Mouse (Mus musculus) forebrain, embryonic 11.5 days (tissue): ENCODE data around the gene Dcaf4. TPM values are rescaled to one million over a fixed set of nuclear protein-coding genes. Genes with fewer than 3 reads are reported as not detected.

Experiments used
- ATAC-seq: fragments of 200-750 bp; cut with Nextera tagmentation; replicated peaks from 2 replicates; pipeline ENCODE4 v1.8.0; 2017; ENCODE audit warnings: moderate TSS enrichment; ENCODE audit not compliant: low FRiP score
- DNase-seq: peaks from one replicate; pipeline ENCODE4 v3.0.0-alpha.2; 2017; ENCODE audit warnings: low spot score
- H3K27ac ChIP-seq: fragments of 300-500 bp; sonication (generic); 2 replicates; pipeline ENCODE4 v1.5.1; 2014; ENCODE audit warnings: low read depth, low read length
- H3K27me3 ChIP-seq: fragments of 300-500 bp; sonication (generic); 2 replicates; pipeline ENCODE4 v1.6.1; 2014; ENCODE audit warnings: mild to moderate bottlenecking, low read length, mixed read lengths; ENCODE audit not compliant: control insufficient read depth, insufficient read depth
- H3K36me3 ChIP-seq: fragments of 300-500 bp; sonication (generic); 2 replicates; pipeline ENCODE4 v1.6.1; 2014; ENCODE audit warnings: mild to moderate bottlenecking, low read length, moderate library complexity, mixed read lengths; ENCODE audit not compliant: control insufficient read depth, insufficient read depth
- H3K4me1 ChIP-seq: fragments of 300-500 bp; sonication (generic); replicated peaks from 2 replicates; pipeline ENCODE4 v1.6.1; 2014; ENCODE audit warnings: low read length, mixed read lengths; ENCODE audit not compliant: control insufficient read depth, insufficient read depth
- H3K4me2 ChIP-seq: fragments of 300-500 bp; sonication (generic); 2 replicates; pipeline ENCODE4 v1.6.1; 2014; ENCODE audit warnings: low read depth, mild to moderate bottlenecking, low read length, moderate library complexity, mixed read lengths; ENCODE audit not compliant: severe bottlenecking
- H3K4me3 ChIP-seq: fragments of 300-500 bp; sonication (generic); 2 replicates; pipeline ENCODE4 v1.5.1; 2014; ENCODE audit warnings: low read depth, low read length
- H3K9ac ChIP-seq: fragments of 300-500 bp; sonication (generic); 2 replicates; pipeline ENCODE4 v1.6.1; 2014; ENCODE audit warnings: low read length
- H3K9me3 ChIP-seq: fragments of 300-500 bp; sonication (generic); 2 replicates; pipeline ENCODE4 v1.6.1; 2016; ENCODE audit warnings: low read length, mixed read lengths; ENCODE audit not compliant: control insufficient read depth
- WGBS: fragments of 180-500 bp; shearing (Covaris S2); extraction: QIAGEN DNeasy Blood & Tissue Kit; methylation state at CpG from one replicate; pipeline ENCODE4 v1.1.7; 2014; 5-methylcytosine and 5-hydroxymethylcytosine counted together
- polyA plus RNA-seq: library from polyadenylated mRNA; unstranded; fragments of >200 nt; fragmentation: Nextera tagmentation; extraction: Ambion mirVana; gene quantifications from 2 replicates; pipeline ENCODE4 v1.2.1, GENCODE M21; 2014

Dcaf4 gene
- polyA plus RNA-seq, 1 experiment from 2014 or later, result 24.4 TPM

DNA sequence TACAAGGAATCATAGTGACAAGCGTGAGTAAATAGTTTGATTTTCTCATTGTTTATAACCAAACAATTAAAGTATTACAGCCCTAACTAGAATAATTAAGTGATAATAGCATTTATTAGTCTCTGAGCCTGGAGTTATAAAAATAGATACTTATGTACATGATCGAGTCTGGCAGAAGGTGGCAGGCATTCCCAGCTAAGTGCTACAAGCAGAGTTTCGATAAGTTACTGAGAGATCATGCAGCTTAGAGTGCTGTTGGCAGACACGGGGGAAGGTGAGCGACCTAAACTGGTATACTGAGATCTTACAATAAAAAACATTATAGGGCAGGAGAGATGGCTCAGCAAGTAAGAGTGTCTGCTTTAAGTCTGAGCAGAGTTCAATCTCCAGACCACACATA lies 36.6 kb upstream of the Dcaf4 start:
- WGBS, result 77% methylated on average over 5 of the region's 5 CpGs
- Histone ChIP-seq H3K27me3 (peaks cover 10% of the 10 kb centered on the region; the same call in 1 of the 2 replicates), H3K9ac (no peak overlapping the region)

DNA sequence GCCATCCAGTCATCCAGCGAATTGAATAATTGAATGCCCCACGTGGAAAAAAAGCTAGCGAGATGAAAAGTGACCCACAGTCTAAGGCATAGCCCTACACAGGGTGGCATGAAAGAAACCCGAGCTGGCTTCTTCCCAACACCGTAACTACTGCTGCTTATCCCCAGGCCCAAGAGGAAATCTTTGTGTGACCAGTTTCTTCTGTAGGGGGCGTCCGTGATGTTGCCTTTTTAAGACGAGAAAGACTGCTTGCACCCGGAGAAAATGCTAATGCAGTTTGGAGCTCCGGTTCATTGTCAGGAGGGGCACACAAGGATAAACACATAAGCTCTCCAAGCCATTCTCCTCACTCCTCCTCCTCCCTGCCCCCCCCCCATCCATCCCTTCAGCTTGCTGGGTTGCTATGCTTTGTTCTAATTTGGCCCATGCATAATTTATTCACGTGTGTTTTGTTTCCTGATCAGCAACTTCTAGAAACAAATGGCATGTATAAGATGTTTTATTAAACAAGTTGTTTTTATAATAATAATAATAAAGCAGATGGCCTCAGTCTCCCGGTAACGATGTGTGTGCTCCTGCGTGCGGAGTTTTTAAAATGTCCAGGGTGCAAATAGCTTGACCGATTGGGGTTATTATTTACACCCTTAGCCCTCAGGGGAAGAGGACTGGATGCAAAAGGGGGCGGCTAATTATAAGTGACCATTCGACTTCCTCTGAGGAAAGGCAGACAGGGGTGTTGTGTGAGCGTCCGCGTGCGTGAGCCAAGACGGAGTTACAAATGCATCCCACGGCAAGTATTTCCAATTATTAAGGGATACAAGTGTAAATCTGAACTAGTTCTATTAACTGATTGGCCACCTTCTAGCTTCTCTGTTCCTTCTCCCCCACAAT lies 35.2 kb upstream of the Dcaf4 start:
- no peak for ATAC-seq
- no peak overlapping the region for H3K27ac ChIP-seq
- peak; percentile 59 for DNase-seq
- peaks cover 12% of the 10 kb centered on the region for H3K4me1 ChIP-seq
- peak overlapping the region; percentile 20; the same call in 1 of the 2 replicates for H3K9ac ChIP-seq
- no peaks in the 10 kb centered on the region for H3K9me3 ChIP-seq
- H3K36me3 ChIP-seq, result no peaks in the 10 kb centered on the region
- H3K4me3 ChIP-seq, result peak overlapping the region; percentile 65
- H3K4me2 ChIP-seq, result peak overlapping the region; percentile 99
- peaks cover 13% of the 10 kb centered on the region; the same call in 1 of the 2 replicates for H3K27me3 ChIP-seq
- 1% methylated on average over 24 of the region's 24 CpGs for WGBS

More for the DNA sequence above, 36.6 kb upstream of the Dcaf4 start:
- Histone ChIP-seq H3K27ac (no peak overlapping the region), H3K4me1 (peaks cover 9% of the 10 kb centered on the region), H3K4me2 (no peak overlapping the region), H3K36me3 (no peaks in the 10 kb centered on the region), H3K4me3 (no peak overlapping the region), H3K9me3 (no peaks in the 10 kb centered on the region)
- no peak for DNase-seq
- ATAC-seq, result no peak

DNA sequence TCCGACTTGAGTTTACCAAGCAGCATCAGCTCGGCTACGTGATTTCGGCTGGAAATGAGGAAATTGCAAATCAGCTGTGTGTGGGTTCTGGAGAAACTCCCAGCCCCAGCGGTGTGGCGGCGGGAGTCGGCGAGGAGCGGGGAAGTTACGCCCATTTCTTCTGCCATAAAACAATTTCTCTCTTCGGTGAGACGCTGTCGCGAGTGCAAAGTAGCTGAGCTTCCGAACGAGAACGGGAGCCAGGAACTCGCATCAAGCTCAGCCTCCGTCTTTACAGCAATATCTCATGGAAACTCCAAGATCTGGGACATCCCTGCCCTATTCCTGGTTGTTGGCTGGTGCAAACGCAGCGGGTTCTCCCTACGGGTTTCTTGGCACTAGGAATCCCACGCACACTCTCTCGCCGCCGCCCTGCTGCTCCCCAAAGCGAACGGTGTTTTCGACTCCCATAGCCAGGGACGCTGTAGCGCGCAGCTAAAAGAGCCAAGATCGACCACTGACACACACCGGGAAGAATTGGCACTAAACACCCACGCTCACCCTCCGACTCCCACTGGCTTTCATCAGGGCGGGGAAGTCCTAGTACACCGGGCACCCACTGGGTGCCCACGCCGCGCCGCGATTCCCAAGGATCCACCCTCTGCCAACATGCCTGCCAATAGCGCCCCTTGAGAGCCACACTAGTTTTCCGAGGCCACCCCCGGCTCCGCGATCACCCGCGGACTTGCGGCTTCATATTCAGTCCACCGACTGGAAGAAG lies 34.2 kb upstream of the Dcaf4 start:
- Histone ChIP-seq H3K4me2 (peak overlapping the region; percentile 99), H3K36me3 (no peaks in the 10 kb centered on the region), H3K4me1 (peaks cover 12% of the 10 kb centered on the region), H3K4me3 (peak overlapping the region; percentile 65), H3K27me3 (peaks cover 13% of the 10 kb centered on the region; the same call in 1 of the 2 replicates), H3K9ac (peak overlapping the region; percentile 61), H3K27ac (no peak overlapping the region), H3K9me3 (no peaks in the 10 kb centered on the region)
- DNase-seq (peak; percentile 70), ATAC-seq (no peak)
- WGBS, result under 1% methylated on average over 53 of the region's 53 CpGs

DNA sequence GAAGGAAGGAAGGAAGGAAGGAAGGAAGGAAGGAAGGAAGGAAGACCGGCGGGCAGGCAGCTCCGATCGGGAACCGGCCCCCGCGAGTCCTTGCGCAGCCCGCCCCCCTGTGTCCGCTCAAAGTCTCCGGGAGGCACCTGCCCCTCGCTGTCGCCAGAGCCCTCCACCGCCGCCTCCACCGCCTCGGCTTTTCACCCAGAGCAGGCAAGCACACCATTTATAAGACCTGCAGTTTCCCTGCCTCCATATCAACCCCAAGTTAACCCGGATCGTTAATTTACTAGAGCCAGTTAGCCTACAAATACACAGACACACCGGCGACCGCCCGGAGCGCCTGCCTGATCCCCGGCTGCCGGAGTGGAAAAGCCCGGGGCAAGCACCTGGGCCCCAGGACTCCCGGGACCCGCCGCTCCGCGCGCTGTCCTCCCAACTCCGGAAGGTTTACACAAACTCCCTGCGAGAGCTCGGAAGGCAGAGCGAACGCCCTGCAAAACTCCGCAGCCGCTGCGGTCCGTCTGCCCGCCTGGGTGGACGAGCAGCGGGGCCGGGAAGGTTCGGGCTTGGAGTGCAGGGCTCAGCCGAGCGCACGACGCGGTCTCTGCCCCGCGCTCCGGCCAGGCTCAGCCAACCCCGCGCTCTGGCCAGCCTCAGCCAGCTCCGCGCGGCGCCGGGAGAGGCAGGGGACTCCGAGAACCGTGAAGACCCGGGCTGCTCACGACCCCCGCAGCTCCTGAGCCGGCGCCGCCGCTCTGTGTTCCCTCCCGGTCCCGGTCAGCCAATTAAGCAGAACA lies 33.4 kb upstream of the Dcaf4 start:
- DNase-seq, result peak; percentile 79
- peak; percentile 82 for ATAC-seq
- peak overlapping the region; percentile 65 for H3K4me3 ChIP-seq
- under 1% methylated on average over 73 of the region's 73 CpGs for WGBS
- H3K4me1 ChIP-seq, result peaks cover 12% of the 10 kb centered on the region
- H3K27ac ChIP-seq, result peak overlapping the region; percentile 7; the same call in 1 of the 2 replicates
- no peaks in the 10 kb centered on the region; the same call in 1 of the 2 replicates for H3K9me3 ChIP-seq
- peak overlapping the region; percentile 61 for H3K9ac ChIP-seq
- no peaks in the 10 kb centered on the region for H3K36me3 ChIP-seq
- H3K27me3 ChIP-seq, result peaks cover 13% of the 10 kb centered on the region; the same call in 1 of the 2 replicates
- H3K4me2 ChIP-seq, result peak overlapping the region; percentile 99

DNA sequence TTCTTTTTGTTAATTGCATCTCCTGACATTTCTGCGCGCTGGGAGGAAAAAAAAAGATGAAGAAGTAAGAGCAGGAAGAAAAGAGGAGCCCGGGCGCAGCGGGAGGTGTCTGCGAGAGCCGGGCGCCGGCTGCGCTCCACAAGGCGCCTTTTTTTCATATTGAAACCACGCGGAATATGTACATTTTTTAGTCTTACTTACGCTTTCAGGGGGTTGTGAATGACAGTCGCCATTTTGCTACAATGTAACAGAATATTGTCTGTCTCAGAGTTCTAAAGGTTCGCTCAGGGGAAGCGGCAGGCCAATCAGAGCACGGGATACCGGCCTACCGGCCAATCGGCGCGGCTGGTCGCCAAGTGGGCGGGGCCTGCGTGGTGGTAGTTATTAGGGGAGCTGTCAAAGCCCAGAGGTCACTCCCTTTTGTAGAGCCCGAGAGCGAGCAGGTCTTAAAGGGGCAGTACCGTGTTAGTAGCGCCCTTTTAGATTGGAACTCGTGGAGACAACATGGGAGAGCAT lies 32.7 kb upstream of the Dcaf4 start, which contains the start of gene Dpf3:
Dpf3 (minus strand) TSS at position 241 of the 516 bp plus-strand sequence.
- no peaks in the 10 kb centered on the region for H3K36me3 ChIP-seq
- ATAC-seq (peak; percentile 94), DNase-seq (peak; percentile 99)
- WGBS, result under 1% methylated on average over 31 of the region's 31 CpGs
- peak within 1 kb of the TSS; percentile 99 for H3K4me2 ChIP-seq
- peak within 1 kb of the TSS; percentile 61 for H3K9ac ChIP-seq
- H3K27me3 ChIP-seq, result peaks cover 13% of the 10 kb centered on the region; the same call in 1 of the 2 replicates
- peak within 1 kb of the TSS; percentile 7; the same call in 1 of the 2 replicates for H3K27ac ChIP-seq
- peak within 1 kb of the TSS; percentile 65 for H3K4me3 ChIP-seq
- H3K9me3 ChIP-seq, result no peaks in the 10 kb centered on the region; the same call in 1 of the 2 replicates
- H3K4me1 ChIP-seq, result peaks cover 12% of the 10 kb centered on the region

DNA sequence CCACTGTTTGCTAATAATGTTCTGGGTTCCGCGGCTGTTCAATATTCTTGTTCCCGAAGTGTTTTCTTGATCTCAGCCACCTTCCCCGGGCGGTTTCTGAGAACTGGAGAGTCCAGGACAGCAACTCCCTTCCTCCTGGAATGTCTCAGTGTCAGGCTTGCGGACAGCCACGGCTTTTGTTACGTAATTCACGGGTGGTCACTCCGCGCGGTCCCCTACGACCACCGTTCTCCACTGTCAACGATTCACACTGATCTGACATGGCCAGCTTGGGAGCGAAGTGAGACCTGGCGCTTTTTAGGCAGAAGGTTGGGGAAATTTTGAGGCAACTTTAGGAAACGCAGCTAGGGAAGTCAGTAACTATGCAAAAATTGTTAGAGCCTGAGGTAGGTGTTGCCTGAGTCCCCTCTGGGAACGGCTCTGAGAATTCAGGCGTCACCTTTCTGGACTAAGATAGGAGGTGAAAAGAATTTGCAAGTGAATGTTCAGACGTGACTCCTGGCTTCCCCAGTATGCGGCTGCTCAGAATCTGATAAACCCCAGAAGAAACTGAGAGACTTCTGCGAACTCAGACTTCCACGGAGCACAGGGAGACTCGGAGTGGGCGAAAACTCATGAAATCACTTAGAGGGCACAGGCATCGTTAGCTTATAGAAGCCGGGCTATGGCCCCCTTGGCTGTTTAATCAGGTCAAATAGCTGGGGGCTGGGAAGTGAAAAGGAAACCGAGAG lies 31.9 kb upstream of the Dcaf4 start:
- Histone ChIP-seq H3K4me1 (peaks cover 12% of the 10 kb centered on the region), H3K36me3 (no peaks in the 10 kb centered on the region), H3K4me3 (peak overlapping the region; percentile 65), H3K27me3 (peaks cover 13% of the 10 kb centered on the region; the same call in 1 of the 2 replicates), H3K9me3 (no peaks in the 10 kb centered on the region; the same call in 1 of the 2 replicates), H3K9ac (peak overlapping the region; percentile 35; the same call in 1 of the 2 replicates), H3K4me2 (peak overlapping the region; percentile 99), H3K27ac (no peak overlapping the region)
- under 1% methylated on average over 29 of the region's 29 CpGs for WGBS
- peak; percentile 65 for DNase-seq
- ATAC-seq, result no peak

DNA sequence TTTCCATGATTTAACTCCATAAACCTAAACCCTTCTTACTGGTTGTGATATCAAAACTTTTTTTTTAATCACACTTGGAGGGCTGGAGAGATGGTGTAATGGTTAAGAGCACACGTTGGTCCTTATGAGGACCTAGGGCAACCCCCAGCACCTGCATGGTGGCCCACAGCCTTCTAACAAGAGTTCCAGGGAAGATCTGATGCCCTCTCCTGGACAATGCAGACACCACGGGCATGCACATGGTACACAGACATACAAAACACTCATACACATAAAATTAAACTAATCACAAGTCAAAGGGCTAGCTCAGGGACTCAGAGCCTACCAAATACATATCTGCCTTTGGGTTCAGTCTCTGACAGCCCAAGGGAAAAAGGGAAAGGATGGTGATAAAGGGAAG lies 30.5 kb upstream of the Dcaf4 start:
- no peak overlapping the region for H3K27ac ChIP-seq
- peaks cover 9% of the 10 kb centered on the region for H3K4me1 ChIP-seq
- H3K27me3 ChIP-seq, result peaks cover 8% of the 10 kb centered on the region; the same call in 1 of the 2 replicates
- DNase-seq (no peak), ATAC-seq (no peak)
- H3K4me3 ChIP-seq, result no peak overlapping the region
- WGBS, result 30% methylated on average over 2 of the region's 2 CpGs
- H3K36me3 ChIP-seq, result no peaks in the 10 kb centered on the region
- H3K9me3 ChIP-seq, result no peaks in the 10 kb centered on the region; the same call in 1 of the 2 replicates
- H3K4me2 ChIP-seq, result no peak overlapping the region
- no peak overlapping the region for H3K9ac ChIP-seq
